Mouse (Mus musculus) left cerebral cortex, postnatal 10 days (tissue): ENCODE measurements around the gene Fam49a. TPM values are rescaled to one million over a fixed set of nuclear protein-coding genes. Genes with fewer than 3 reads are reported as not detected.
"Not testable (repeated sequence)": the region's sequence is repeated elsewhere in the genome, so short reads cannot be mapped to it uniquely, and the experiment has no call there.

Source experiments
- DNase-seq, 2 experiments: peaks; one replicate each; pipeline ENCODE4 v3.0.0; 2021 to 2022; ENCODE audit warnings: low spot score in 2 of 2, mixed read lengths in 1 of 2; ENCODE audit errors: extremely low spot score in 1 of 2
- intact Hi-C: fragments of 180-260 bp; cut with DNase I; formaldehyde crosslinking; loops from one replicate; pipeline ENCODE4 v1.15.1; 2025
- total RNA-seq, 2 experiments: library from RNA; stranded (reverse); gene quantifications; 2 replicates each; pipeline ENCODE4 v1.2.3; 2021

The Fam49a gene
- 100 to 1,000 TPM; 330 to 354 TPM for total RNA-seq

- intact Hi-C loops, result loop anchor here (5.0 kb wide), 2 partner anchors 55 to 85 kb away; no protein-coding TSS in a partner anchor
- DNase-seq, result peak; percentile 48 to 88
Observed at GRCm38 (mm10) chr12:12261987-12262971, at the start of gene Fam49a. TSS of gene Fam49a (plus strand) at chr12:12262139.

- no peak for DNase-seq
- intact Hi-C loops, result no loop called here
Observed at GRCm38 (mm10) chr12:12213536-12213935, 48.4 kb upstream of the Fam49a start.

- intact Hi-C loops, result no loop called here
- DNase-seq, result no peak
Observed at GRCm38 (mm10) chr12:12218947-12219346, 43.0 kb upstream of the Fam49a start.

- intact Hi-C loops, result loop anchor here (5.0 kb wide), 1 partner anchor 39 kb away; no protein-coding TSS in a partner anchor
- peak; percentile 41 to 74 for DNase-seq
Observed at GRCm38 (mm10) chr12:12220755-12221496, 41.0 kb upstream of the Fam49a start.

- intact Hi-C loops, result loop anchor here (5.0 kb wide), 1 partner anchor 40 kb away; no protein-coding TSS in a partner anchor
- peak in 1 of 2 experiments; percentile 32 for DNase-seq
Observed at GRCm38 (mm10) chr12:12222585-12223290, 39.2 kb upstream of the Fam49a start.

GRCm38 (mm10) chr12:12223336-12223735 lies 38.6 kb upstream of the Fam49a start:
- intact Hi-C loops, result loop anchor here (5.0 kb wide), 1 partner anchor 41 kb away; no protein-coding TSS in a partner anchor
- DNase-seq, result peak in 1 of 2 experiments; percentile 16

- peak; percentile 49 to 85 for DNase-seq
- intact Hi-C loops, result no loop called here
Observed at GRCm38 (mm10) chr12:12225706-12226105, 36.2 kb upstream of the Fam49a start.

GRCm38 (mm10) chr12:12227594-12227993 lies 34.3 kb upstream of the Fam49a start:
- DNase-seq, result no peak
- intact Hi-C loops, result no loop called here

- intact Hi-C loops, result no loop called here
- DNase-seq, result no peak
Observed at GRCm38 (mm10) chr12:12230031-12230557, 31.8 kb upstream of the Fam49a start.

GRCm38 (mm10) chr12:12232097-12232496 lies 29.8 kb upstream of the Fam49a start:
- intact Hi-C loops, result no loop called here

GRCm38 (mm10) chr12:12236978-12237377 lies 25.0 kb upstream of the Fam49a start:
- no peak for DNase-seq
- intact Hi-C loops, result no loop called here

More at GRCm38 (mm10) chr12:12232097-12232496, 29.8 kb upstream of the Fam49a start:
- no peak for DNase-seq

- DNase-seq, result no peak
- intact Hi-C loops, result no loop called here
Observed at GRCm38 (mm10) chr12:12239502-12239901, 22.4 kb upstream of the Fam49a start.

- no peak for DNase-seq
- intact Hi-C loops, result no loop called here
Observed at GRCm38 (mm10) chr12:12243148-12243547, 18.8 kb upstream of the Fam49a start.

- intact Hi-C loops, DNase-seq: not testable (repeated sequence)
Observed at GRCm38 (mm10) chr12:12247023-12247422, 14.9 kb upstream of the Fam49a start.

GRCm38 (mm10) chr12:12249521-12249920 lies 12.4 kb upstream of the Fam49a start:
- no peak for DNase-seq
- intact Hi-C loops, result no loop called here

GRCm38 (mm10) chr12:12253526-12253925 lies 8.4 kb upstream of the Fam49a start:
- intact Hi-C loops, result no loop called here
- DNase-seq, result no peak

GRCm38 (mm10) chr12:12254139-12254538 lies 7.8 kb upstream of the Fam49a start:
- DNase-seq, result no peak
- intact Hi-C loops, result no loop called here
